Mouse (Mus musculus): ENCODE data around the gene Ift43. TPM values are rescaled to one million over a fixed set of nuclear protein-coding genes. Genes with fewer than 3 reads are reported as not detected.
A peak's percentile ranks its signal among the peaks of the same experiment; 100 is the strongest.

Gene Ift43
- polyA plus RNA-seq, 1 experiment from 2014 or later, result 80.3 TPM

GRCm38 (mm10) chr12:86116295-86116835 is 34.0 kb downstream of the Ift43 start:
- Histone ChIP-seq H3K4me2 (ENCODE audit: low read depth, low read length) (no peak overlapping the region), H3K9ac (ENCODE audit: low read depth, low read length) (no peak overlapping the region), H3K4me3 (ENCODE audit: low read depth, low read length) (no peak overlapping the region), H3K36me3 (ENCODE audit: control insufficient read depth, insufficient read depth, low read length) (no peaks in the 10 kb centered on the region), H3K9me3 (ENCODE audit: control insufficient read depth, low read length) (no peaks in the 10 kb centered on the region), H3K27ac (replicated peaks; ENCODE audit: low read depth, low read length) (no peak overlapping the region), H3K27me3 (replicated peaks; ENCODE audit: control insufficient read depth, insufficient read depth, low read length) (no peaks in the 10 kb centered on the region), H3K4me1 (ENCODE audit: control insufficient read depth, insufficient read depth, low read length) (no peaks in the 10 kb centered on the region)
- 77% methylated on average over 15 of the region's 15 CpGs for WGBS
- peak; percentile 52 for DNase-seq (ENCODE audit: low spot score)
- peak; percentile 63; the same call in 1 of the 2 replicates for ATAC-seq (ENCODE audit: low read depth)

GRCm38 (mm10) chr12:86124016-86124415 is 41.7 kb downstream of the Ift43 start:
- H3K27me3 ChIP-seq (replicated peaks; ENCODE audit: control insufficient read depth, insufficient read depth, low read length), result no peaks in the 10 kb centered on the region
- 70% methylated on average over 6 of the region's 6 CpGs for WGBS
- no peak overlapping the region for H3K9ac ChIP-seq (ENCODE audit: low read depth, low read length)
- no peak overlapping the region for H3K27ac ChIP-seq (replicated peaks; ENCODE audit: low read depth, low read length)
- no peaks in the 10 kb centered on the region for H3K9me3 ChIP-seq (ENCODE audit: control insufficient read depth, low read length)
- ATAC-seq (ENCODE audit: low read depth) (no peak), DNase-seq (ENCODE audit: low spot score) (no peak)
- no peaks in the 10 kb centered on the region for H3K4me1 ChIP-seq (ENCODE audit: control insufficient read depth, insufficient read depth, low read length)
- H3K4me2 ChIP-seq (ENCODE audit: low read depth, low read length), result no peak overlapping the region
- no peaks in the 10 kb centered on the region for H3K36me3 ChIP-seq (ENCODE audit: control insufficient read depth, insufficient read depth, low read length)
- H3K4me3 ChIP-seq (ENCODE audit: low read depth, low read length), result no peak overlapping the region

GRCm38 (mm10) chr12:86128122-86128521 is 45.8 kb downstream of the Ift43 start:
- no peaks in the 10 kb centered on the region for H3K27me3 ChIP-seq (replicated peaks; ENCODE audit: control insufficient read depth, insufficient read depth, low read length)
- H3K4me3 ChIP-seq (ENCODE audit: low read depth, low read length), result no peak overlapping the region
- H3K36me3 ChIP-seq (ENCODE audit: control insufficient read depth, insufficient read depth, low read length), result no peaks in the 10 kb centered on the region
- H3K9me3 ChIP-seq (ENCODE audit: control insufficient read depth, low read length), result no peaks in the 10 kb centered on the region
- H3K4me2 ChIP-seq (ENCODE audit: low read depth, low read length), result no peak overlapping the region
- no peak overlapping the region for H3K9ac ChIP-seq (ENCODE audit: low read depth, low read length)
- DNase-seq (ENCODE audit: low spot score) (no peak), ATAC-seq (ENCODE audit: low read depth) (no peak)
- 64% methylated on average over 6 of the region's 6 CpGs for WGBS
- H3K27ac ChIP-seq (replicated peaks; ENCODE audit: low read depth, low read length), result no peak overlapping the region
- no peaks in the 10 kb centered on the region for H3K4me1 ChIP-seq (ENCODE audit: control insufficient read depth, insufficient read depth, low read length)

- H3K36me3 ChIP-seq (ENCODE audit: control insufficient read depth, insufficient read depth, low read length), result no peaks in the 10 kb centered on the region
- no peaks in the 10 kb centered on the region for H3K4me1 ChIP-seq (ENCODE audit: control insufficient read depth, insufficient read depth, low read length)
- 92% methylated on average over 8 of the region's 8 CpGs for WGBS
- no peak for DNase-seq (ENCODE audit: low spot score)
- no peaks in the 10 kb centered on the region for H3K27me3 ChIP-seq (replicated peaks; ENCODE audit: control insufficient read depth, insufficient read depth, low read length)
- no peaks in the 10 kb centered on the region for H3K9me3 ChIP-seq (ENCODE audit: control insufficient read depth, low read length)
- ATAC-seq (ENCODE audit: low read depth), result no peak
- no peak overlapping the region for H3K4me3 ChIP-seq (ENCODE audit: low read depth, low read length)
- no peak overlapping the region for H3K4me2 ChIP-seq (ENCODE audit: low read depth, low read length)
- H3K9ac ChIP-seq (ENCODE audit: low read depth, low read length), result no peak overlapping the region
- H3K27ac ChIP-seq (replicated peaks; ENCODE audit: low read depth, low read length), result no peak overlapping the region
Measured at GRCm38 (mm10) chr12:86129005-86129404, 46.7 kb downstream of the Ift43 start.

- Histone ChIP-seq H3K27ac (replicated peaks; ENCODE audit: low read depth, low read length) (no peak overlapping the region), H3K4me2 (ENCODE audit: low read depth, low read length) (no peak overlapping the region), H3K27me3 (replicated peaks; ENCODE audit: control insufficient read depth, insufficient read depth, low read length) (no peaks in the 10 kb centered on the region), H3K4me3 (ENCODE audit: low read depth, low read length) (no peak overlapping the region), H3K36me3 (ENCODE audit: control insufficient read depth, insufficient read depth, low read length) (no peaks in the 10 kb centered on the region), H3K9me3 (ENCODE audit: control insufficient read depth, low read length) (no peaks in the 10 kb centered on the region), H3K9ac (ENCODE audit: low read depth, low read length) (no peak overlapping the region), H3K4me1 (ENCODE audit: control insufficient read depth, insufficient read depth, low read length) (no peaks in the 10 kb centered on the region)
- 46% methylated on average over 10 of the region's 10 CpGs for WGBS
- ATAC-seq (ENCODE audit: low read depth) (no peak), DNase-seq (ENCODE audit: low spot score) (no peak)
Measured at GRCm38 (mm10) chr12:86129696-86130095, 47.4 kb downstream of the Ift43 start.

- DNase-seq (ENCODE audit: low spot score) (peak; percentile 71), ATAC-seq (ENCODE audit: low read depth) (0 out of 2 replicates have a peak, but pooled peaks have one; percentile 26)
- Histone ChIP-seq H3K4me2 (ENCODE audit: low read depth, low read length) (no peak overlapping the region), H3K9me3 (ENCODE audit: control insufficient read depth, low read length) (no peaks in the 10 kb centered on the region), H3K4me1 (ENCODE audit: control insufficient read depth, insufficient read depth, low read length) (no peaks in the 10 kb centered on the region), H3K27ac (replicated peaks; ENCODE audit: low read depth, low read length) (no peak overlapping the region), H3K36me3 (ENCODE audit: control insufficient read depth, insufficient read depth, low read length) (no peaks in the 10 kb centered on the region), H3K27me3 (replicated peaks; ENCODE audit: control insufficient read depth, insufficient read depth, low read length) (no peaks in the 10 kb centered on the region), H3K9ac (ENCODE audit: low read depth, low read length) (no peak overlapping the region), H3K4me3 (ENCODE audit: low read depth, low read length) (no peak overlapping the region)
- WGBS, result 26% methylated on average over 2 of the region's 2 CpGs
Measured at GRCm38 (mm10) chr12:86132799-86133198, 50.5 kb downstream of the Ift43 start.

- Histone ChIP-seq H3K9me3 (ENCODE audit: control insufficient read depth, low read length) (no peaks in the 10 kb centered on the region), H3K9ac (ENCODE audit: low read depth, low read length) (no peak overlapping the region), H3K4me1 (ENCODE audit: control insufficient read depth, insufficient read depth, low read length) (no peaks in the 10 kb centered on the region), H3K36me3 (ENCODE audit: control insufficient read depth, insufficient read depth, low read length) (0 out of 2 replicates have a peak, but pooled peaks cover 10% of the 10 kb centered on the region), H3K27me3 (replicated peaks; ENCODE audit: control insufficient read depth, insufficient read depth, low read length) (no peaks in the 10 kb centered on the region), H3K4me2 (ENCODE audit: low read depth, low read length) (no peak overlapping the region), H3K27ac (replicated peaks; ENCODE audit: low read depth, low read length) (no peak overlapping the region), H3K4me3 (ENCODE audit: low read depth, low read length) (no peak overlapping the region)
- no peak for DNase-seq (ENCODE audit: low spot score)
- 67% methylated on average over 4 of the region's 4 CpGs for WGBS
- ATAC-seq (ENCODE audit: low read depth), result no peak
Measured at GRCm38 (mm10) chr12:86135691-86136090, 53.4 kb downstream of the Ift43 start.

GRCm38 (mm10) chr12:86138696-86139095 is 56.4 kb downstream of the Ift43 start:
- Histone ChIP-seq H3K4me1 (ENCODE audit: control insufficient read depth, insufficient read depth, low read length) (no peaks in the 10 kb centered on the region), H3K9me3 (ENCODE audit: control insufficient read depth, low read length) (no peaks in the 10 kb centered on the region), H3K9ac (ENCODE audit: low read depth, low read length) (no peak overlapping the region), H3K36me3 (ENCODE audit: control insufficient read depth, insufficient read depth, low read length) (0 out of 2 replicates have a peak, but pooled peaks cover 10% of the 10 kb centered on the region), H3K4me2 (ENCODE audit: low read depth, low read length) (no peak overlapping the region), H3K27ac (replicated peaks; ENCODE audit: low read depth, low read length) (no peak overlapping the region), H3K4me3 (ENCODE audit: low read depth, low read length) (no peak overlapping the region), H3K27me3 (replicated peaks; ENCODE audit: control insufficient read depth, insufficient read depth, low read length) (no peaks in the 10 kb centered on the region)
- ATAC-seq (ENCODE audit: low read depth) (no peak), DNase-seq (ENCODE audit: low spot score) (no peak)
- 90% methylated on average over 9 of the region's 9 CpGs for WGBS

- Histone ChIP-seq H3K9me3 (ENCODE audit: control insufficient read depth, low read length) (no peaks in the 10 kb centered on the region), H3K4me1 (ENCODE audit: control insufficient read depth, insufficient read depth, low read length) (no peaks in the 10 kb centered on the region), H3K4me3 (ENCODE audit: low read depth, low read length) (no peak overlapping the region), H3K4me2 (ENCODE audit: low read depth, low read length) (no peak overlapping the region), H3K27me3 (replicated peaks; ENCODE audit: control insufficient read depth, insufficient read depth, low read length) (no peaks in the 10 kb centered on the region), H3K27ac (replicated peaks; ENCODE audit: low read depth, low read length) (no peak overlapping the region), H3K9ac (ENCODE audit: low read depth, low read length) (no peak overlapping the region), H3K36me3 (ENCODE audit: control insufficient read depth, insufficient read depth, low read length) (0 out of 2 replicates have a peak, but pooled peaks cover 10% of the 10 kb centered on the region)
- 94% methylated on average over 1 of the region's 1 CpGs for WGBS
- no peak for ATAC-seq (ENCODE audit: low read depth)
- DNase-seq (ENCODE audit: low spot score), result no peak
Measured at GRCm38 (mm10) chr12:86142389-86142788, 60.0 kb downstream of the Ift43 start.
